Mouse (Mus musculus) midbrain, embryonic 16.5 days (tissue): ENCODE data around the gene Sbno1. TPM values are rescaled to one million over a fixed set of nuclear protein-coding genes. Genes with fewer than 3 reads are reported as not detected.

ENCODE experiments used
- ATAC-seq: fragments of 200-750 bp; cut with Nextera tagmentation; 2 replicates; pipeline ENCODE4 v1.8.0; 2017; ENCODE audit warnings: moderate TSS enrichment
- H3K27ac ChIP-seq: fragments of 300-500 bp; sonication (generic); 2 replicates; pipeline ENCODE4 v1.5.1; 2014; ENCODE audit warnings: mild to moderate bottlenecking, low read length, mixed read lengths
- H3K27me3 ChIP-seq: fragments of 300-500 bp; sonication (generic); 2 replicates; pipeline ENCODE4 v1.6.1; 2014; ENCODE audit warnings: low read depth, low read length, mixed read lengths; ENCODE audit not compliant: control insufficient read depth, insufficient read depth
- H3K36me3 ChIP-seq: fragments of 300-500 bp; sonication (generic); 2 replicates; pipeline ENCODE4 v1.6.1; 2014; ENCODE audit warnings: mild to moderate bottlenecking, low read length, moderate library complexity, mixed read lengths; ENCODE audit not compliant: control insufficient read depth, insufficient read depth
- H3K4me1 ChIP-seq: fragments of 300-500 bp; sonication (generic); 2 replicates; pipeline ENCODE4 v1.6.1; 2014; ENCODE audit warnings: mild to moderate bottlenecking, low read length, mixed read lengths; ENCODE audit not compliant: control insufficient read depth, insufficient read depth
- H3K4me2 ChIP-seq: fragments of 300-500 bp; sonication (generic); 2 replicates; pipeline ENCODE4 v1.6.1; 2014; ENCODE audit warnings: mild to moderate bottlenecking, low read length, mixed read lengths
- H3K4me3 ChIP-seq: fragments of 300-500 bp; sonication (generic); 2 replicates; pipeline ENCODE4 v1.5.1; 2014; ENCODE audit warnings: low read depth, mild to moderate bottlenecking, low read length, moderate library complexity, mixed read lengths
- H3K9ac ChIP-seq: fragments of 300-500 bp; sonication (generic); 2 replicates; pipeline ENCODE4 v1.6.1; 2014; ENCODE audit warnings: low read depth, low read length, mixed read lengths
- H3K9me3 ChIP-seq: fragments of 300-500 bp; sonication (generic); replicated peaks from 2 replicates; pipeline ENCODE4 v1.6.1; 2014; ENCODE audit warnings: mild to moderate bottlenecking, low read length, mixed read lengths; ENCODE audit not compliant: control insufficient read depth, poor library complexity, severe bottlenecking
- WGBS: fragments of 180-500 bp; shearing (Covaris S2); extraction: QIAGEN DNeasy Blood & Tissue Kit; methylation state at CpG from one replicate; pipeline ENCODE4 v1.1.7; 2014; 5-methylcytosine and 5-hydroxymethylcytosine counted together
- polyA plus RNA-seq: library from polyadenylated mRNA; unstranded; fragments of >200 nt; fragmentation: Nextera tagmentation; extraction: Ambion mirVana; gene quantifications from 2 replicates; pipeline ENCODE4 v1.2.1, GENCODE M21; 2015

The Sbno1 gene
- polyA plus RNA-seq, 1 experiment from 2014 or later: 94.5 TPM

DNA sequence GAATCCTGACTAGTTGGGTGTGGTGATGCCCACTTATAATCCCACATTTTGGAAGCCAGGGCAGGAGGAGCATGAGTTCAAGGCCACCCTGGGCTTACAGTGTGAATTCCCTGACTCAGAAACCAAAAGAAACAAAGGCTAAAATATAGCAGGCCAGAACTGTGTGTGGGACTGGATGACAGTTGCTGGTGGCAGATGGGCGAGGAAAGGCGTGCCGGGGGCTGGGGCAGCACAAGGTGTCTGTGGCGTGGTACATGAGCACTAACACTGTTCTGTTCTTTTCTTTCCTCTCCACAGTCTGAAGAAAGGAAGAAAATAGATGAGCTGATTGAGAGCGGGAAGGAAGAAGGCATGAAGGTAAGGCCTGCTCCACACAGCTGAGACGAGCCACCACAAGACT, 31.0 kb upstream of the Sbno1 start:
- WGBS: 94% methylated on average over 6 of the region's 6 CpGs
- no peaks in the 10 kb centered on the region for H3K9me3 ChIP-seq
- H3K4me1 ChIP-seq: no peaks in the 10 kb centered on the region
- peaks cover 43% of the 10 kb centered on the region for H3K36me3 ChIP-seq
- no peak overlapping the region for H3K9ac ChIP-seq
- H3K27me3 ChIP-seq: no peaks in the 10 kb centered on the region
- no peak for ATAC-seq
- no peak overlapping the region for H3K27ac ChIP-seq
- no peak overlapping the region for H3K4me3 ChIP-seq
- H3K4me2 ChIP-seq: no peak overlapping the region

DNA sequence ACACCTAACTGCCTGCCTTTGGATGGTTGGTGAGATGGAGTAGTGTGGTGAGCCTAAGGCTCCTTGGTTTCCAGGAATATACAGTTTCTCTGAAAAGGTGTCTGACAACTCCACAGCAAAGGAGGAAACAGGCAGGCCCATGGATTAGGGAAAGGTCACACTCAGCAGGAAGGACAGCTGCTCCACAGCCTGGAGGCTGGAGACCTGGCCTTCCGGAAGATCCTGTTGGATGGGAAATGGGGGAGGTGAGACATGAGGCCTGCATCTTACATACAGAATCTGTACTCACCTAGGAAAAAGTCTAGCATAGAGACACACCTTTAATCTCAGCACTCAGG, 28.2 kb upstream of the Sbno1 start:
- ATAC-seq: no peak
- Histone ChIP-seq H3K4me2 (no peak overlapping the region), H3K9ac (no peak overlapping the region), H3K36me3 (peaks cover 47% of the 10 kb centered on the region), H3K9me3 (no peaks in the 10 kb centered on the region), H3K4me3 (no peak overlapping the region), H3K27me3 (no peaks in the 10 kb centered on the region), H3K4me1 (no peaks in the 10 kb centered on the region; the same call in 1 of the 2 replicates), H3K27ac (no peak overlapping the region)
- WGBS: 75% methylated on average over 1 of the region's 1 CpGs

DNA sequence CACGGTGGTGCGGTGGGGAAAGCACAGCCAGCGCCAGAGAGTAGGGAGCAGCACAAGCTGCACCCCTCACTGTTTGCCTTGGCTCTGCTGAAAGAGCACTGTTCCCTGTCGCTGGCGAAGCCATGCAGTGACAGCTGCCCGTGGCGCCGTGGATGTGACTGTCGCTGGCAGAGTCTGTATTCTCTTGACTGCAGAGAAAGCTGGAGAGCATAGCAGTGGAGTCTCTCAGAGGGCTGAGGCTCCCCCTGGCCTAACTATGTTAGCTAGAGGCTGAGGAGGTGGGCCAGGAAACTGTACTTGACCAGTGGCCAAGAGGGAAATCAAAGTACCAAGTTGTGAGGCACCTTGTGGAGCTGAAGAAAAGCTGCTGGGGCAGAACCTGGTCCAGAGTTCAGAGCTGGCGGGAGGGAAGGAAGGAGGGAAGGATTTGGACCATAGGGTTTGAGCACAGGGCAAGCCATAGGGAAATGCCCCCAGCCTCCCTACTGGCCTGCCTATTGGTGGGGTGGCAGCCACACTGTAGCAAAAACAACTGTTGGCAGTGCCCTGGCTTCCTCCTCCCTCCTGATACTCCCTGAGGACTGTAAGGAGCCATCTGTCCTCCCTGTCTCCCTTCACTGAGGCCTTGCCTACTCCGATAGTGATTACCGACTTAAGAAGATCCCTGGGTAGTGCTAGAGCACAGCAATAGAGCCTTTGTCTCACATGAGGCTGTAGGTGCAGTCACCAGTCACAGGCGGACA, 27.7 kb upstream of the Sbno1 start:
- Histone ChIP-seq H3K27ac (no peak overlapping the region), H3K36me3 (peaks cover 44% of the 10 kb centered on the region), H3K27me3 (no peaks in the 10 kb centered on the region), H3K9me3 (no peaks in the 10 kb centered on the region), H3K9ac (no peak overlapping the region), H3K4me3 (no peak overlapping the region), H3K4me2 (no peak overlapping the region), H3K4me1 (no peaks in the 10 kb centered on the region; the same call in 1 of the 2 replicates)
- no peak for ATAC-seq
- 81% methylated on average over 13 of the region's 13 CpGs for WGBS

DNA sequence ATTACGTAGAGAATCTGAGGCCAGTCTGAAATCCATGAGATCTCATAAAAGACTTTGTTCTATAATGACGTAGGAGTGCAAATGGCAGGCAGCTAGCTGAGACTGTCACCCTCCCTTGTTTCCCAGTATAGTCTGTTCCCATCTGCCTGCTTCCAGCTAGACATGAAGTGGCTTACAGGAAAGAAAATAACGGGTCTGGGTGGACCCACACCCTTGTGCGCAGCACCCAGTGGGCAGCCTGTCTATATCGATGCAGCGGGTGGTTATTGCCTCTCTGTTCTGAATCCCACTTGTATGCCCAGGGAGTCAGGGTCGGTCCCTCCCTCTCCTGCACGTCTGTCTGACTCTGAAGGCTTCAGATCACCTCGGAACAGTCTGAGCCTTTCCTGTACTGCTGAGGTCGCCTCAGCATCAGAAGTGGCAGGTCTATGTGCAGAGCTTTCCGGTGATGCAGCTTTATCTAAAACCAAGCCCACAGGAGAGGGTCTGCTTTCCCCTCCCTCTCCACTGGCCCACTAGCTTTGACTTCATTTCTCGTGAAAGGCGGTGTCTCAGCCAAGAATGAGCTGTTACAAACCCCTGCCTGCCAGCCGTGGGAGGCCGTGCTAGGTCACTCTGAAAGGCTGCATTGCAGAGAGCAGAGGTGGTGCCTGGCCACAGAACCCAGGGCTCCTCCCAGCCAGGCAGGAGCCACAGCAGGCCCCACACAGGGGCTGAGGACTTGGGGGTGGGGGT, 26.9 kb upstream of the Sbno1 start:
- no peak for ATAC-seq
- H3K9ac ChIP-seq: no peak overlapping the region
- H3K27me3 ChIP-seq: no peaks in the 10 kb centered on the region
- H3K4me1 ChIP-seq: no peaks in the 10 kb centered on the region; the same call in 1 of the 2 replicates
- H3K36me3 ChIP-seq: peaks cover 41% of the 10 kb centered on the region
- no peak overlapping the region; the same call in 1 of the 2 replicates for H3K27ac ChIP-seq
- H3K9me3 ChIP-seq: no peaks in the 10 kb centered on the region
- 83% methylated on average over 15 of the region's 15 CpGs for WGBS
- no peak overlapping the region for H3K4me3 ChIP-seq
- no peak overlapping the region for H3K4me2 ChIP-seq

DNA sequence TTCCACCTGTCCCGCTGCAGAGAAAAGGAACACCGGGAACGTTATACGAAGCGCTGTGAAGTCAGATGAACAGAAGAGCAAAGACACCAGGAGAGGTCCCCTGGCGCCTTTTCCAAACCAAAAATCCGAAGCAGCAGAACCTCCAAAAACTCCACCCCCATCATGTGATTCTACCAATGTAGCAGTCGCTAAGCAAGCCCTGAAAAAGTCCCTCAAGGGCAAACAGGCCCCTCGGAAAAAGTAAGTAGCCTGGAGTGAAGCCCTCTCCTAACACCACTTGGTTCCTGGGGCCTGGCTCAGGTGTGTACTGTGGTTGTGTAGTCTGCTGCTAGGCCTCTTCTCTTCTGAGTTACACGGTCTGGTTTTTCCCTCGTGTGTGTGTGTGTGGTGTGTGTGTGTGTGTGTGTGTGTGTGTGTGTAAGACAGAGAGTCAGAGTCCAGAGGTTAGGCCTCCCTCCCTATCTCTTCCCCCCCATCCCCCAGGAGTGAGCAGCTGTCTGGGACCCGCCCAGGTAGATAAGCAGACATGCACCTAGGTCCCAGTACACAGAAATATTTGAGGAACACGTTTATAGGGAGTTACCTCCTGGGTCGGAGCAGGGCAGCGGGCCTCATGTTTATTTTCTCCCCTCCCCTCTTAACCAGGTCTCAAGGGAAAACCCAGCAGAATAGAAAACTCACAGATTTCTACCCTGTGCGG, 25.0 kb upstream of the Sbno1 start:
- 91% methylated on average over 16 of the region's 16 CpGs for WGBS
- peaks cover 32% of the 10 kb centered on the region for H3K36me3 ChIP-seq
- H3K4me2 ChIP-seq: no peak overlapping the region
- no peaks in the 10 kb centered on the region for H3K9me3 ChIP-seq
- H3K27ac ChIP-seq: no peak overlapping the region
- peaks cover 10% of the 10 kb centered on the region for H3K4me1 ChIP-seq
- no peak overlapping the region for H3K4me3 ChIP-seq
- H3K27me3 ChIP-seq: no peaks in the 10 kb centered on the region
- H3K9ac ChIP-seq: no peak overlapping the region
- no peak for ATAC-seq

DNA sequence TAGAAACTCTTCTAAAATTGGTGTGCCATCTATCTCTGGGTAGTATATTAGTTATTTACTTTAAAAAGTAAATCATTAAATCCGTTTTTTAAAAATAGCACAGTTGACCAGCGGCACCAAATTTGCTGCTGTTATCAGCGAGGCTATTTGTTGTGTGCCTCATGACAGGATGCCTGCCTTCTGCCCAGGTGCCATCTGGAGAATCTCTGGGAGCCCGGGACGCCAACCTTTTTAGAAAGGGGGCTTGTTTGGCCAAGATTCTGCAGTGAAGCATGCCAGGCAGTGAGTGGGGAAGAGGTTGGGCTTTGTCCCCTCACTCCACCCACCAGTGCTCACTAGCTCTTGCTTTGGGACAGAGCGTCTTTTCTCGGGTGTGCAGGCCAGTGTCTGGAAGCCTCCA, 24.2 kb upstream of the Sbno1 start:
- Histone ChIP-seq H3K4me1 (peaks cover 10% of the 10 kb centered on the region), H3K36me3 (peaks cover 31% of the 10 kb centered on the region), H3K27ac (no peak overlapping the region), H3K9me3 (no peaks in the 10 kb centered on the region), H3K9ac (no peak overlapping the region), H3K4me3 (no peak overlapping the region), H3K27me3 (no peaks in the 10 kb centered on the region), H3K4me2 (no peak overlapping the region)
- ATAC-seq: no peak
- 86% methylated on average over 7 of the region's 7 CpGs for WGBS

DNA sequence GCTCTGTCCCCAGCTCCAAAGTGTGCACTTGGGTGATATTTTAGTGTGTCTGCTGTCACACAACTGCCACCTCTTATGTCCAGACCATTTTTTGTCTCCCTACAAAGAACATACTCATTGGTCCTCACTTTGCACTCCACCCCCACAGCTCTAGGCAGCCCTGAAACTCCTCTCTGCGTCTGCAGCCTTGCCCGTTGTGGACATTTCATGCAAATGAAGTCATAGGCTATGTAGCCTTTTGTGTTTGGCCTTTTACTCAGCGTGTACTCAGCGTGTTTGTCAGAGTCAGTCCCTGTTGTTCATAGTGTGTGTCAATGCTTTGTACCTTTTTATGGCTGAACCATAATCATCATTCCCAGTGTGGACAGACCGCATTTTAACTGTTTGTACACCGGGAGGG, 23.7 kb upstream of the Sbno1 start:
- Histone ChIP-seq H3K4me1 (peaks cover 15% of the 10 kb centered on the region), H3K4me2 (no peak overlapping the region), H3K27me3 (no peaks in the 10 kb centered on the region), H3K9ac (no peak overlapping the region), H3K4me3 (no peak overlapping the region), H3K27ac (no peak overlapping the region), H3K9me3 (no peaks in the 10 kb centered on the region), H3K36me3 (peaks cover 26% of the 10 kb centered on the region)
- ATAC-seq: no peak
- WGBS: 71% methylated on average over 6 of the region's 6 CpGs

DNA sequence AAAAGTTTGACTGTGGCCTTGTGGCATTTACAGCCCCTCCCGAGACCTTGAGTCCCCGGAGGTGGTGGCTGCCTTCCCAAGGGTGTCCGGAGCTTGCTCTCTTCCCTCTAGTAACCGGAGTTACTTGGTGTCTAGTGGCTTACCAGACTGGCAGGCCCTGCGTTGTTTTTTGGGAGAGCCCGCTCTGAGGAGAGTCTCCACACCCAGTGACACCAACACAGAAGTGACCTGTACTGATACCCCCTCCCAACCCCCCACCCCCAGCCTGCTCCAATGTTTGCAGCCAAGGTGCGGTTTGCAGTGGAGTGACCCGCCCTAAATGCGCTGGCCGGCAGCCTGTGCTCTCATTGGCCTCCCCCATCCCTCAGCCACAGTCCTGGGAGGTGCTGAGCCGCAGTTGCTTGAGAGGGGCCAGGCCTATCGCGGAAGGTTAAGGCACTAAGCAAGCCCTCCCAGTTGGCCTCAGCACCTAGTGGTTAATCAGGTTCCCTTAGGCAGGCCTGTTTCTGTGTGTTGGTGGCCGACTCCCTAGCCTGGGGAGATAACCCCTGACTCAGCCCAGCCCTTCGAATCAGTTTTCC, 20.6 kb upstream of the Sbno1 start:
- WGBS: 2% methylated on average over 15 of the region's 15 CpGs
- peak overlapping the region; percentile 7; the same call in 1 of the 2 replicates for H3K27ac ChIP-seq
- no peak for ATAC-seq

More for the DNA sequence above, 20.6 kb upstream of the Sbno1 start:
- H3K27me3 ChIP-seq: no peaks in the 10 kb centered on the region
- peaks cover 15% of the 10 kb centered on the region for H3K36me3 ChIP-seq
- peak overlapping the region; percentile 96 for H3K4me2 ChIP-seq
- H3K4me1 ChIP-seq: peaks cover 18% of the 10 kb centered on the region
- H3K9me3 ChIP-seq: no peaks in the 10 kb centered on the region
- H3K9ac ChIP-seq: peak overlapping the region; percentile 94
- peak overlapping the region; percentile 92 for H3K4me3 ChIP-seq
